ENCODE assay signal across 37 mouse cellular contexts in the genomic region with DNA sequence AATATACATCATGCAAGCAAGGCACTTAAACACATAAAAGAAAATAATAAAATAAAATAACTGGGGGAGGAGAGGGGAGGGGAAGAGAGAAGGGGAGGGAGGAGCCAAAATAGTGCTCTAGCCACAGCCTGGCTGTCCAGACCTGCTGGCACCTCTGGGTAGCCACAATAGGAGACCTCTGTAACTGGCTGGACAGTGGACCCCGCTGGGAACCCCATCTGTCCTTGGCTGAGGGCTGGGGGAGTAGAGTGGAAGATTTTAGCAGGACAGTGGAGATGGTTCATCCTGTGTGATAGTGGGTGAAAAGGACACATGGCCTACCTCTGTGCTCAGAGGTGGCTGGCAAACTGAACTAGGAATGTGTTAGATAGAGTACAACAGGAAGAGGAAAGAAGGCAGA. TPM values are rescaled to one million over a fixed set of nuclear protein-coding genes. Genes with fewer than 3 reads are reported as not detected.
"Had no signal": no experiment of that assay in that cellular context is flagged by ENCODE, and none has a peak within 500 bp of the region (broad histone marks: within the 10 kb centered on the region; RNA-seq: fewer than 3 reads in every experiment).

No protein-coding gene starts in this region.

- H3K9me3 ChIP-seq: heart, embryonic 12.5 days; heart, embryonic 13.5 days; heart, embryonic 15.5 days; hindbrain, embryonic 10.5 days; hindbrain, embryonic 12.5 days; hindbrain, embryonic 13.5 days; hindbrain, embryonic 15.5 days; intestine, embryonic 15.5 days; kidney, embryonic 15.5 days had no signal

- DNase-seq: heart, postnatal 10 days; heart, postnatal 14 days; heart, postnatal 36 days; heart, postnatal 4 days; kidney, adult 11 months; kidney, adult 18-20 months; kidney, adult 2 months; kidney, adult 8-10 months; kidney, adult 9 months; kidney, postnatal 10 days; kidney, postnatal 14 days; kidney, postnatal 25 days; kidney, postnatal 36 days; kidney, postnatal 4 days; layer of hippocampus, adult 9-11 months; layer of hippocampus, postnatal 36 days had no signal

- H3K4me3 ChIP-seq: heart, embryonic 12.5 days; heart, embryonic 13.5 days; heart, embryonic 15.5 days; hindbrain, embryonic 12.5 days; hindbrain, embryonic 13.5 days; hindbrain, embryonic 15.5 days; intestine, embryonic 15.5 days; kidney, embryonic 15.5 days; layer of hippocampus, adult 2 months; left cerebral cortex, adult 2 months had no signal

- H3K27ac ChIP-seq: heart, embryonic 13.5 days; heart, embryonic 15.5 days; hindbrain, embryonic 12.5 days; hindbrain, embryonic 13.5 days; hindbrain, embryonic 14.5 days; hindbrain, embryonic 15.5 days; hindbrain, postnatal 0 days; intestine, embryonic 15.5 days; kidney, embryonic 15.5 days; kidney, postnatal 0 days; layer of hippocampus, adult 2 months; left cerebral cortex, adult 2 months had no signal

- H3K4me2 ChIP-seq: heart, embryonic 11.5 days; heart, embryonic 15.5 days had no signal

- ATAC-seq: hindbrain, postnatal 0 days; inflammation-experienced regulatory T-cells, adult 6 months; intestine, postnatal 0 days had no signal

- H3K9ac ChIP-seq: heart, embryonic 12.5 days; heart, embryonic 13.5 days; heart, embryonic 15.5 days; hindbrain, embryonic 12.5 days; hindbrain, embryonic 14.5 days; hindbrain, embryonic 15.5 days; intestine, embryonic 15.5 days; kidney, embryonic 15.5 days had no signal

- H3K4me1 ChIP-seq: hindbrain, embryonic 12.5 days had no signal

- H3K27me3 ChIP-seq: hindbrain, embryonic 15.5 days had no signal

- H3K36me3 ChIP-seq: heart, embryonic 12.5 days; heart, embryonic 13.5 days; heart, embryonic 15.5 days; hindbrain, embryonic 10.5 days; hindbrain, embryonic 12.5 days; hindbrain, embryonic 13.5 days; hindbrain, embryonic 15.5 days; intestine, embryonic 15.5 days; kidney, embryonic 15.5 days had no signal

RNA-seq across cellular contexts. Expression of a gene that starts 1.1 kb away (rescaled TPM):
- polyA plus RNA-seq: heart, embryonic 12.5 days; heart, embryonic 13.5 days; heart, postnatal 0 days; hindbrain, embryonic 10.5 days had no signal

RNA-seq across cellular contexts. Expression of a gene that starts 2.8 kb away (rescaled TPM):
- polyA plus RNA-seq: heart, embryonic 11.5 days; heart, embryonic 12.5 days; heart, embryonic 14.5 days; heart, embryonic 15.5 days; heart, postnatal 0 days; hindbrain, embryonic 10.5 days; hindbrain, embryonic 11.5 days; hindbrain, embryonic 13.5 days; hindbrain, embryonic 14.5 days; hindbrain, embryonic 15.5 days; hindbrain, embryonic 16.5 days; inflammation-experienced regulatory T-cells, adult 6 months had no signal
